Mouse (Mus musculus): ENCODE data around the gene Gtf3c4.
A peak's percentile ranks its signal among the peaks of the same experiment; 100 is the strongest.

The Gtf3c4 gene

GRCm38 (mm10) chr2:28799575-28799974 is 40.6 kb downstream of the Gtf3c4 start:
- no peak for DNase-seq (ENCODE audit: low spot score)

GRCm38 (mm10) chr2:28798390-28798789 is 41.8 kb downstream of the Gtf3c4 start:
- DNase-seq (ENCODE audit: low spot score), result peak; percentile 28

GRCm38 (mm10) chr2:28797490-28798106 is 42.6 kb downstream of the Gtf3c4 start:
- peak; percentile 23 for DNase-seq (ENCODE audit: low spot score)

GRCm38 (mm10) chr2:28796298-28796697 is 43.9 kb downstream of the Gtf3c4 start:
- no peak for DNase-seq (ENCODE audit: low spot score)

- no peak for DNase-seq (ENCODE audit: low spot score)
Observed at GRCm38 (mm10) chr2:28794623-28795022, 45.5 kb downstream of the Gtf3c4 start.

GRCm38 (mm10) chr2:28792931-28793610 is 47.1 kb downstream of the Gtf3c4 start:
- DNase-seq (ENCODE audit: low spot score), result peak; percentile 86

- DNase-seq (ENCODE audit: low spot score), result no peak
Observed at GRCm38 (mm10) chr2:28787067-28787619, 53.0 kb downstream of the Gtf3c4 start.

GRCm38 (mm10) chr2:28786355-28787066 is 53.6 kb downstream of the Gtf3c4 start:
- no peak for DNase-seq (ENCODE audit: low spot score)

- DNase-seq (ENCODE audit: low spot score), result no peak
Observed at GRCm38 (mm10) chr2:28781310-28781709, 58.9 kb downstream of the Gtf3c4 start.

GRCm38 (mm10) chr2:28780001-28780782 is 60.0 kb downstream of the Gtf3c4 start:
- no peak for DNase-seq (ENCODE audit: low spot score)

- DNase-seq (ENCODE audit: low spot score), result peak; percentile 53
Observed at GRCm38 (mm10) chr2:28776728-28777127, 63.4 kb downstream of the Gtf3c4 start.

GRCm38 (mm10) chr2:28774073-28774472 is 66.1 kb downstream of the Gtf3c4 start:
- DNase-seq (ENCODE audit: low spot score), result peak; percentile 40

Measured in MN1 (cell line).